Mouse (Mus musculus) lung, embryonic 14.5 days (tissue): ENCODE measurements around the gene Hist1h3i. TPM values are rescaled to one million over a fixed set of nuclear protein-coding genes. Genes with fewer than 3 reads are reported as not detected.
"Not testable (repeated sequence)": the region's sequence is repeated elsewhere in the genome, so short reads cannot be mapped to it uniquely, and the experiment has no call there.

ENCODE experiments used
- ATAC-seq: fragments of 200-750 bp; cut with Nextera tagmentation; 2 replicates; pipeline ENCODE4 v1.8.0; 2017; ENCODE audit warnings: mild to moderate bottlenecking, moderate TSS enrichment, moderate library complexity; ENCODE audit not compliant: insufficient read depth
- DNase-seq: peaks from one replicate; pipeline ENCODE4 v3.0.0-alpha.2; 2015
- H3K27ac ChIP-seq: fragments of 300-500 bp; sonication (generic); 2 replicates; pipeline ENCODE4 v1.5.1; 2014; ENCODE audit warnings: low read depth, mild to moderate bottlenecking, moderate library complexity
- H3K27me3 ChIP-seq: fragments of 300-500 bp; sonication (generic); 2 replicates; pipeline ENCODE4 v1.6.1; 2014; ENCODE audit warnings: low read length, control low read depth; ENCODE audit not compliant: insufficient read depth
- H3K36me3 ChIP-seq: fragments of 300-500 bp; sonication (generic); 2 replicates; pipeline ENCODE4 v1.6.1; 2014; ENCODE audit warnings: control low read depth; ENCODE audit not compliant: insufficient read depth
- H3K4me1 ChIP-seq: fragments of 300-500 bp; sonication (generic); 2 replicates; pipeline ENCODE4 v1.6.1; 2014; ENCODE audit warnings: antibody characterized with exemption, control low read depth; ENCODE audit not compliant: insufficient read depth
- H3K4me2 ChIP-seq: fragments of 300-500 bp; sonication (generic); 2 replicates; pipeline ENCODE4 v1.6.1; 2014; ENCODE audit warnings: mild to moderate bottlenecking
- H3K4me3 ChIP-seq: fragments of 300-500 bp; sonication (generic); 2 replicates; pipeline ENCODE4 v1.5.1; 2014; ENCODE audit warnings: low read depth, low read length
- H3K9ac ChIP-seq: fragments of 300-500 bp; sonication (generic); 2 replicates; pipeline ENCODE4 v1.6.1; 2014
- H3K9me3 ChIP-seq: fragments of 300-500 bp; sonication (generic); 2 replicates; pipeline ENCODE4 v1.6.1; 2016; ENCODE audit warnings: low read depth, low read length, control low read depth
- CTCF ChIP-seq: IDR thresholded peaks from 2 replicates; pipeline ENCODE4 v1.5.1; 2016; ENCODE audit warnings: antibody characterized with exemption, low read depth
- WGBS: fragments of 180-500 bp; shearing (Covaris S2); extraction: QIAGEN DNeasy Blood & Tissue Kit; methylation state at CpG from one replicate; pipeline ENCODE4 v1.1.7; 2014; 5-methylcytosine and 5-hydroxymethylcytosine counted together
- polyA plus RNA-seq: library from polyadenylated mRNA; unstranded; fragments of >200 nt; fragmentation: Nextera tagmentation; extraction: Ambion mirVana; gene quantifications from 2 replicates; pipeline ENCODE4 v1.2.1, GENCODE M21; 2014

Gene Hist1h3i
- polyA plus RNA-seq, 1 experiment from 2014 or later: 252 TPM

DNA sequence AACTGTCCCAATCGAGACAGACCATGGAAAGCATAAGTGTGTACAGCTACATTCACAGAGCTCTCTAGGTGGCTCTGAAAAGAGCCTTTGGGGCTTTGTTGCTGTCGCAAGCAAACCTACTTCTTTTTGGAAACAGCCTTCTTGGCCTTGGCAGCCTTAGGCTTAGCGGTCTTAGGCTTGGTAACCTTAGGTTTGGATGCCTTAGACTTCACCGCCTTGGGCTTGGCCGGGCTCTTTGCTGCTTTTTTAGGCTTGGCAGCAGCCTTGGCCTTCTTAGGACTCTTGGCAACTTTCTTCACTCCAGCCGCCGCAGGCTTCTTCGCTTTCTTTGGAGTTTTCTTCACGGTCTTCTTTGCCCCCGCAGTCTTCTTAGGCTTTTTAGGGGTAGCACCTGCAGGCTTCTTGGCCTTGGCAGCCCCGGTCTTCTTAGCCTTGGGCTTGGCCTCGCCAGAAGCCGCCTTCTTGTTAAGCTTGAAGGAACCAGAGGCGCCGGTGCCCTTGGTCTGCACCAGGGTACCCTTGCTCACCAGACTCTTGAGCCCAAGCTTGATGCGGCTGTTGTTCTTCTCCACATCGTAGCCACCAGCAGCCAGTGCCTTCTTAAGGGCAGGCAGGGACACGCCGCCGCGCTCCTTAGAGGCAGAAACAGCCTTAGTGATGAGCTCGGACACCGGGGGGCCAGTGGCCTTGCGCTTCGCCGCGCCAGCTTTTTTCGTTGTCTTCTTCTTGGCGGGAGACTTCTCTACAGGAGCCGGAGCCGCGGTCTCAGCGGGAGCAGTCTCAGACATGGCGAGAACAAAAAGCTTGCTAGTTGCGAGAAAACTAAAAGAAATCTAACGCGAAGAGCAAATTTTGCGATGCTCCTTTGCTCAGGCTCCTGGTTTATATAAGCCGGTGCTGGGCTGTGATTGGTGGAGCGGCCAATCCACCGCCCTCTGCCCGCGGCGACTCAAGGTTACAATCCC is 3.1 kb downstream of the Hist1h3i start, which contains the start of gene Hist1h1b:
Gene Hist1h1b, minus strand, starts transcription at position 859 of the 965 bp plus-strand sequence.
- ATAC-seq (peak; percentile 55), DNase-seq (peak; percentile 96)
- H3K9me3 ChIP-seq: no peaks in the 10 kb centered on the region
- TF ChIP-seq CTCF: no peak
- H3K4me1 ChIP-seq: peaks cover 4% of the 10 kb centered on the region; the same call in 1 of the 2 replicates
- peak within 1 kb of the TSS; percentile 88 for H3K4me2 ChIP-seq
- peak within 1 kb of the TSS; percentile 99 for H3K9ac ChIP-seq
- H3K36me3 ChIP-seq: no peaks in the 10 kb centered on the region
- H3K27ac ChIP-seq: peak within 1 kb of the TSS; percentile 100
- H3K4me3 ChIP-seq: peak within 1 kb of the TSS; percentile 70
- no peaks in the 10 kb centered on the region for H3K27me3 ChIP-seq
- WGBS: under 1% methylated on average over 44 of the region's 44 CpGs

DNA sequence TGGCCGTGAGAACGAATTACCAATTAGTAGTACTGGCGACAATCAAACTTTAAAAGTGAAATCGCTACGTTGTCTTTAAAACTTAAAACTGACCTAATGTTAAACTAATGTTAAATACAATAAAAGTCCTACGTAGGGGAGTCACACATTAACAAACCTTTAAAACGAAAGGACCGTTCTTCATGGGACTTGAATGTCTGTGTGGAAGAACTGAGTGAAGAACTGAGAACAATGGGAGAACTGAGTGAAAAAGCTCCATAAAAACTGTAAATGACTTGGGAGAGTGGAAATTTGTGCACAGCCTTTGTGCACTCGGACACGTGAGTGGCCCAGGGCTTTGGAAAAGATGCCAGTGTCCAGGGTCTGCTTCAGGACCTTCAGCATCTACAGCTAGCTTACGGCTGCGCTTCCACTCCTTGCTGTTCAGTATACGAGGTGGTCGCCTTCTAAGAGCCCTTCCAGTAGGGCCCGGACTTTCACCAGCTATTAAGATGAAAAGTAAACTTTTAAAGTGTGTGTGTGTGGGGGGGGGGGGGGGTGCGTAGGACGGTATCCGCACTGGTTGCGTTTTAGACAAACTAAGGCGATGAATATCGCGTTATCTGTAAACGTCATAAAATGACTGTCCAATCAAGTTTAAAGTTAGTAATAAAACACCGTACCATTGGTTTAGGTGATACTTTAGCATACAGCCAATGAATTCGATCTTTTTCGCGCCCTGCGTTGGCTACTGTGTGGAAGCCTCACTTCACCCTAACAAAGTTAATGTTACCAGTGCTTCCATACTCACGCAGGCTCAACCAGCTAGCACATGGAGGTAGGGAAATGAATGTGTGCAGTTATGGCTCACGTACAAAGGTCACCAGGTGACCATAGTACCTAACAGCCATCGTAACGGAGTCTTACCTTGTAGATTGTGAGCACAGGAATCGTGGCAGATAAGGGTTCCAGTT is 4.1 kb downstream of the Hist1h3i start:
- H3K9ac ChIP-seq: peak overlapping the region; percentile 99
- peak overlapping the region; percentile 100 for H3K27ac ChIP-seq
- H3K36me3 ChIP-seq: no peaks in the 10 kb centered on the region
- H3K4me2 ChIP-seq: peak overlapping the region; percentile 88
- no peaks in the 10 kb centered on the region for H3K27me3 ChIP-seq
- TF ChIP-seq CTCF: no peak
- 3% methylated on average over 33 of the region's 33 CpGs for WGBS
- H3K4me3 ChIP-seq: peak overlapping the region; percentile 70
- H3K4me1 ChIP-seq: no peaks in the 10 kb centered on the region
- ATAC-seq (peak; percentile 79), DNase-seq (peak; percentile 96)
- H3K9me3 ChIP-seq: no peaks in the 10 kb centered on the region

DNA sequence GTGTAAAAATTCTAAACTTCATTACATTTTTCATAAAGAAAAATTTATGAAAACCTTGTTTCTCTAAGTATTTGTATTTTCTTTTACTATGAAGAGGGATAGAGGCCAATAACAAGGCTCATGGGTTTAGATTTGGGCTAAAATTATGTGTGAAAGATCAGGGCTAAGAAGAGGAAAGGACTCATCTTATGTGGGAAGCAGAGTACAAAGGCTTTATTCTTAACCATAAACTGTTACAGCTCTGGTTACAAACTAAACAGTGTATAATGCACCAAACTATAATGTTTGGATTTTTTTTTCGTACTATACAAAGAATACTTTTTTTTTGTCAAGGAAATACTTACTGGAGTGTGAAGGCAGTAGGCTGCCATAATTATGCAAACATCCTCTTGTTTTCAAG is 27.5 kb downstream of the Hist1h3i start:
- ATAC-seq (no peak), DNase-seq (no peak)
- Histone ChIP-seq H3K4me2 (peak overlapping the region; percentile 70), H3K27me3 (no peaks in the 10 kb centered on the region), H3K36me3 (no peaks in the 10 kb centered on the region), H3K4me1 (no peaks in the 10 kb centered on the region), H3K9me3 (no peaks in the 10 kb centered on the region), H3K4me3 (peak overlapping the region; percentile 46), H3K9ac (peak overlapping the region; percentile 28; the same call in 1 of the 2 replicates), H3K27ac (no peak overlapping the region)
- 51% methylated on average over 1 of the region's 1 CpGs for WGBS
- no peak for TF ChIP-seq CTCF

GRCm38 (mm10) chr13:21754294-21755001 is 28.7 kb downstream of the Hist1h3i start:
- not testable (repeated sequence) for H3K4me1 ChIP-seq, H3K27me3 ChIP-seq, H3K36me3 ChIP-seq, H3K9me3 ChIP-seq
- H3K27ac ChIP-seq: peak overlapping the region; percentile 98
- peak overlapping the region; percentile 79 for H3K9ac ChIP-seq
- DNase-seq (peak; percentile 86), ATAC-seq (peak; percentile 7; the same call in 1 of the 2 replicates)
- under 1% methylated on average over 15 of the region's 26 CpGs for WGBS
- H3K4me2 ChIP-seq: peak overlapping the region; percentile 75
- peak overlapping the region; percentile 46 for H3K4me3 ChIP-seq

- not testable (repeated sequence) for H3K36me3 ChIP-seq, H3K4me1 ChIP-seq, H3K9me3 ChIP-seq, H3K27me3 ChIP-seq
- peak; percentile 26; the same call in 1 of the 2 replicates for TF ChIP-seq CTCF
- Histone ChIP-seq H3K9ac (peak within 1 kb of the TSS; percentile 79), H3K4me3 (peak within 1 kb of the TSS; percentile 46), H3K4me2 (peak within 1 kb of the TSS; percentile 75), H3K27ac (peak within 1 kb of the TSS; percentile 98)
- DNase-seq (peak; percentile 97), ATAC-seq (peak; percentile 92)
- under 1% methylated on average over 42 of the region's 50 CpGs for WGBS
Measured at GRCm38 (mm10) chr13:21753524-21754285, 29.5 kb downstream of the Hist1h3i start, which contains the start of the genes Hist1h2ak and Hist1h2bn. Gene Hist1h2ak, minus strand, starts transcription at chr13:21753827. Gene Hist1h2bn, plus strand, starts transcription at chr13:21754123.

DNA sequence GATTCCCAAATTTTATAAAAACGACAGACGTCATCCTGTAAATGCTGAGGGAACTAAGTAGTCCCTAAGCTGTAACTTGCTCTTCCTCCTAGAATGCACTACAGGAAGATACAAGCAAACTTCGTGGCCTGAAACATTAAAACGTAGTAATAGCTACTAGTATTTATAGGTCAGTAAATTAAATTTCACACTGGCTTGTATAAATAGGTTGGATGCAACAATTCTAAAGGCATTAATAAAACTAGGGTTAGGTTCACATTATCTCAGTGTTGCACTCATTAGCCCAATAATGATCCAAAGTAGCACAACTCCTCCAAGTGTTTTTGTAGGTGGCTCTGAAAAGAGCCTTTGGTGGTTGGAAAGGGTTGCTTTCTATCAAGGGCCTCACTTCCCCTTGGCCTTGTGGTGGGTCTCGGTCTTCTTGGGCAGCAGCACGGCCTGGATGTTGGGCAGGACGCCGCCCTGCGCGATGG is 30.1 kb downstream of the Hist1h3i start:
- peak overlapping the region; percentile 98 for H3K27ac ChIP-seq
- TF ChIP-seq CTCF: no peak
- no peaks in the 10 kb centered on the region for H3K4me1 ChIP-seq
- no peaks in the 10 kb centered on the region for H3K9me3 ChIP-seq
- peak; percentile 62 for DNase-seq
- peak overlapping the region; percentile 46 for H3K4me3 ChIP-seq
- ATAC-seq: no peak
- no peaks in the 10 kb centered on the region for H3K36me3 ChIP-seq
- no peaks in the 10 kb centered on the region for H3K27me3 ChIP-seq
- H3K4me2 ChIP-seq: peak overlapping the region; percentile 75
- H3K9ac ChIP-seq: peak overlapping the region; percentile 71
- WGBS: 1% methylated on average over 10 of the region's 10 CpGs
